Mouse (Mus musculus): ENCODE measurements at regions not wholly inside any gene's neighbourhood (a gene's known extent, or its start where the extent isn't known, plus 50 kb on each side); places are given as distances from the start of the nearest gene placed in this dataset.

DNA sequence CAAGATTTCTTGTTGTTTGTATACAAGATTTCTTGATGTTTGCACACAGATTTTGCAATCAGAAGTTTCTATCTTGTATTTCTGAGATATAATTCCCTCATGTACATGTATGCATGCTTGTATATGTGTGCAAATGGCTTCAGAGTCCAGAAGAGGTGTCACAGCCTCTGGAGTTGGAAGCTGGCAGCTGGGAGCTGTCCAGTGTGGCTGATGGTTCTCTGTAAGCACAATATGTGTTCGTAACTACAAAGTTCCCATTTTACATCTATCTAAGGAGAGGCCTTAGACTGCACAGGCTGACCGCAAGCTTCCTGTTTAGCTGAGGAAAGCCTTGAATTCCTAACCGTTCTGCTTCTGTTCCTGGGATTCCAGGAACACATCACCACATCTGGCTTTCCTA lies 119.0 kb downstream of the Fam76b start:
- TF ChIP-seq CTCF (IDR thresholded peaks at IDR 0.05; ENCODE audit: insufficient read depth, low read depth, low read length) (no peak), POLR2A (IDR thresholded peaks at IDR 0.05; ENCODE audit: insufficient read depth, low read depth, low read length) (no peak)
